Mouse (Mus musculus): ENCODE results near the gene Plekhf1.

The Plekhf1 gene

GRCm38 (mm10) chr7:38227900-38228298, at the start of gene Plekhf1:
Plekhf1 (minus strand) TSS chr7:38228016.
- DNase-seq (ENCODE audit: low read depth), result peak; percentile 52

GRCm38 (mm10) chr7:38272551-38272950, 44.7 kb upstream of the Plekhf1 start:
- DNase-seq (ENCODE audit: low read depth), result no peak

- DNase-seq (ENCODE audit: low read depth), result no peak
Measured at GRCm38 (mm10) chr7:38271859-38272258, 44.0 kb upstream of the Plekhf1 start.

- DNase-seq (ENCODE audit: low read depth), result no peak
Measured at GRCm38 (mm10) chr7:38271511-38271811, 43.6 kb upstream of the Plekhf1 start.

GRCm38 (mm10) chr7:38270703-38271510, 43.1 kb upstream of the Plekhf1 start, which contains the start of gene Pop4:
Pop4 (minus strand) TSS chr7:38271423.
- DNase-seq (ENCODE audit: low read depth), result peak; percentile 92

GRCm38 (mm10) chr7:38267006-38267680, 39.3 kb upstream of the Plekhf1 start:
- peak; percentile 39 for DNase-seq (ENCODE audit: low read depth)

- DNase-seq (ENCODE audit: low read depth), result no peak
Measured at GRCm38 (mm10) chr7:38262406-38262805, 34.6 kb upstream of the Plekhf1 start.

GRCm38 (mm10) chr7:38259631-38260030, 31.8 kb upstream of the Plekhf1 start:
- DNase-seq (ENCODE audit: low read depth), result no peak

GRCm38 (mm10) chr7:38253441-38253840, 25.6 kb upstream of the Plekhf1 start:
- no peak for DNase-seq (ENCODE audit: low read depth)

GRCm38 (mm10) chr7:38251494-38252216, 23.8 kb upstream of the Plekhf1 start:
- DNase-seq (ENCODE audit: low read depth), result no peak

GRCm38 (mm10) chr7:38242417-38242816, 14.6 kb upstream of the Plekhf1 start:
- no peak for DNase-seq (ENCODE audit: low read depth)

GRCm38 (mm10) chr7:38237140-38237539, 9.3 kb upstream of the Plekhf1 start:
- DNase-seq (ENCODE audit: low read depth), result no peak

- DNase-seq (ENCODE audit: low read depth), result no peak
Measured at GRCm38 (mm10) chr7:38236400-38237105, 8.7 kb upstream of the Plekhf1 start.

GRCm38 (mm10) chr7:38230285-38230684, 2.5 kb upstream of the Plekhf1 start:
- DNase-seq (ENCODE audit: low read depth), result no peak

GRCm38 (mm10) chr7:38228329-38228728, 513 bp upstream of the Plekhf1 start:
- DNase-seq (ENCODE audit: low read depth), result no peak

- DNase-seq (ENCODE audit: low read depth), result peak; percentile 22
Measured at GRCm38 (mm10) chr7:38227181-38227899, 476 bp downstream of the Plekhf1 start.

- no peak for DNase-seq (ENCODE audit: low read depth)
Measured at GRCm38 (mm10) chr7:38226226-38226625, 1.6 kb downstream of the Plekhf1 start.

GRCm38 (mm10) chr7:38224577-38225369, 3.0 kb downstream of the Plekhf1 start:
- DNase-seq (ENCODE audit: low read depth), result no peak

- DNase-seq (ENCODE audit: low read depth), result no peak
Measured at GRCm38 (mm10) chr7:38220866-38221265, 7.0 kb downstream of the Plekhf1 start.

GRCm38 (mm10) chr7:38219526-38219925, 8.3 kb downstream of the Plekhf1 start:
- no peak for DNase-seq (ENCODE audit: low read depth)
